Mouse (Mus musculus) c-Kit-positive CD71-positive TER-119-negative erythroid progenitor cells, embryonic 14.5 days (primary cell): ENCODE data around the gene Gnaq.
"Not testable (repeated sequence)": the region's sequence is repeated elsewhere in the genome, so short reads cannot be mapped to it uniquely, and the experiment has no call there.

Source experiments
- DNase-seq: peaks from one replicate; pipeline ENCODE4 v3.0.0-alpha.2; 2013; ENCODE audit warnings: low read depth

Gnaq gene

DNA sequence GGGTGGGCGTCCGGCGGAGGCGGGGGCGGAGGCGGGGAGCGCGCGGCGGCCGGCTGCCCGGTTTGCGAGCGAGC, at the start of gene Gnaq:
Gnaq (plus strand) TSS at position 41 of the 74 bp plus-strand sequence.
- no peak for DNase-seq

DNA sequence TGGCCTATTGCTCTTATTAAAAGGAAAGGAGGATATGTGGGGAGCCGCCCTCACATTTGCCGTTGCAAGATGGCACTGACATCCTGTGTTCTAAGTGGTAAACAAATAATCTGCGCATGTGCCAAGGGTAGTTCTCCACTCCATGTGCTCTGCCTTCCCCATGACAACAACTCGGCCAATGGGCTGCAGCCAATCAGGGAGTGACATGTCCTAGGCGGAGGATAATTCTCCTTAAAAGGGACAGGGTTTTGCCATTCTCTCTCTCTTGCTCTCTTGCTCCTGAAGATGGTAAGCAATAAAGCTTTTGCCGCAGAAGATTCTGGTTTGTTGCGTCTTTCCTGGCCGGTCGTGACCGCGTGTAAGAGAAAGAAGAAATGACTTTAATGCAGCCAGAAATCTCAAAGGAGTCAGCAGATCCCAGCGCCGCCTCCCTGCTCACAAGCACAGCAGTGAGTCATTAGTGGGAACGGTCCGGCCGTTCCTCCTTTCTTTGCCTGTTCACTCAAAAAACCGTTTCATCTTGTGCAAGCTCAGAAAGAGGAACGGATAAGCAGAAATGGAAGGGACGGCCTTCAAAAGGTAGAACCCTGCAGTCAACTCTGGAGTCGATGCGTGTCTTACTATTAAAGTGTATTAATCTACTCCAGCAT, 48.5 kb upstream of the Gnaq start:
- not testable (repeated sequence) for DNase-seq

GRCm38 (mm10) chr19:16085248-16085647, 47.4 kb upstream of the Gnaq start:
- DNase-seq, result no peak

GRCm38 (mm10) chr19:16086154-16086553, 46.5 kb upstream of the Gnaq start:
- no peak for DNase-seq

DNA sequence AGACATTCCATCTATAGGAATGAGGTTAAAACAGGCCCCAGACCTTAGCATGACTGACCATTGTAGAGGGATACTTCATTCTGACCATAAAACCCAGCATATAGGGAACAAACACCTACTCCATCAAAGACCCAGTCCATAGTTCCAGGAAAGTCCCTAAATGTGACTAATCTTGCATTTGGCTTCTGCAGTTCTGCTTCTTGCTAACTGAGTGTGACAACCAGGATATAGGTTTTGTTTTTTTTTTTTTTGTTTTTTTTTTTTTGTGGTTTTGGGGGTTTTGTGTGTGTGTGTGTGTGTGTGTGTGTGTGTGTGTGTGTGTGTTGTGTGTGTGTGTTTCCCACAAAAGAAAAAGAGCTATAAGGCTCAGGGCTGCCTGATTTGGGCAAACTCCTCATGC, 46.0 kb upstream of the Gnaq start:
- no peak for DNase-seq

- no peak for DNase-seq
Measured at GRCm38 (mm10) chr19:16087391-16087790, 45.2 kb upstream of the Gnaq start.

- no peak for DNase-seq
Measured at GRCm38 (mm10) chr19:16093616-16094015, 39.0 kb upstream of the Gnaq start.

DNA sequence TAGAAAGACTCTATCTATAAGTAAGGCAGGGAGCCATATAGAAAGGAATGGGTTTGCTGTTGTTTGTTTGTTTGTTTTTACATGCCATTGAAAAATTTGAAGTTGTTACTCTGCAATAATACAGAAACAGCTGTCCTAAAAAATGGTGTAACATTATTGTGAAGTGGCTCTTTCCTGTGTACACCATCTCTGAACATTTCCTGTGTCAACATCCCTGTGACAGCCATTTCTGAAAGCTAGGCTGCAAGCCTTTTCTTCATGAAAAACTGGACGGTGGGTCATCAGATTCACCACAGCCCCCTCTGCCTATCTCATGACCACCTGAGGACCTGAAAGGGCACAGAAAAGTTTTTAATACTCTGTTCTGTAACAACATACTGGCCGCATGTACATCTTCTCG, 22.7 kb upstream of the Gnaq start:
- DNase-seq, result no peak

GRCm38 (mm10) chr19:16110670-16111069, 22.0 kb upstream of the Gnaq start:
- DNase-seq, result no peak

- no peak for DNase-seq
Measured at GRCm38 (mm10) chr19:16113295-16113694, 19.3 kb upstream of the Gnaq start.

DNA sequence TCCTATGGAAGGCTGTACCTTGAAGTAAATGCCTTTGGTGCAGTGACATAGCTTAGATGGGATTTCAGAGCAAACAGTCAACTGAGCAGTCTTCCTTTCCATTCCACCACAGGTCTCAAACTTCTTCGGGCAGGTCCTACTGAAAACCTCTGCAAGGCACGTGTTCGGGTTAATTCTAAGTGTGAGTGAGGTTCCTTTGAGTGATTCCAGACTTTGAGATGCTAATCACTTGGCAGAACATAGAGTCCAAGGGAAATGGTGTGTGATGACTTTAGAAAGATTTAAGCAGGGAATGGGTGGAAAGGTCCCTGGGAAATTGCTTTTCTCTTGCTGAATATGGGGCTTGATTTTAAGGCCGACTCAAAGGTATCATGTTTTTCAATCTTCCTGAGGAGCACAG, 14.2 kb upstream of the Gnaq start:
- no peak for DNase-seq

DNA sequence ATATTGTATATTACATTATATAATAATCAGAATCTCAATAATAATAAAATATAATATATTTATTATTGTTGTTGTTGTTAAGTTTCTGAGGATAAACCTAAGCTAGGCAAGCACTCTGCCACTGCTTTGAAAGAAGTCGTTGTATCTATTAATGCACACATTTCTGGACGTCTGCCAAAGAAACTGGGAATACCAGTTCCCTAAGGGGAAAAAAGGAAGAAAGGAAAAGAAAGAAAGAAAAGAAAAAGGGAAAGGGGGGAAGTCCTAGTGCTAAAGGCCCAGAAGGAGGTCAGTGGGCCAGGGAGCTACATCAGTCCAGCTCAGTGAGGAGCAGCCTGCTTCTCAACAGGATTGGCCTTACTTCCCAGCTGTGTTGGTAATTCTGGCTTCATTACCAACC, 11.3 kb upstream of the Gnaq start:
- DNase-seq, result no peak

DNA sequence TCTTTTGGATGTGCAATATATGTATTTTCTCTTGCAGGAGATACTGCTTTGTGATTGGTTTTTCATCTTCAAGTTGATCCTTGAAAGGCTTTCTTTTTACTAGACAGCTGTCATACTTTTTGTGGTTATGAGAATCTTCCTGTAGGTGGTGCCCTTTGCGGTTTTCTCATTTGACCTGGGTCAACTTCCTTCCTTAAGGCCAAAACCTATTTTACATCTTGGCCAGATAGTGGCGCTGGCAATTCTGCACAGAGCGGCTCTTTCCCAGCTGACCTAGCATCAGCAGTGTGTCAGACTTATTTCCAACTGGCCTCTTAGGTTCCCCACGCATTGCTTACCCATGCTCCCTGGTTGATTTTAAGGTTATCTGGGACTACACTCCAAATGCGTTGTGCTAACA, 3.9 kb upstream of the Gnaq start:
- no peak for DNase-seq

- DNase-seq, result no peak
Measured at GRCm38 (mm10) chr19:16129171-16129570, 3.5 kb upstream of the Gnaq start.

DNA sequence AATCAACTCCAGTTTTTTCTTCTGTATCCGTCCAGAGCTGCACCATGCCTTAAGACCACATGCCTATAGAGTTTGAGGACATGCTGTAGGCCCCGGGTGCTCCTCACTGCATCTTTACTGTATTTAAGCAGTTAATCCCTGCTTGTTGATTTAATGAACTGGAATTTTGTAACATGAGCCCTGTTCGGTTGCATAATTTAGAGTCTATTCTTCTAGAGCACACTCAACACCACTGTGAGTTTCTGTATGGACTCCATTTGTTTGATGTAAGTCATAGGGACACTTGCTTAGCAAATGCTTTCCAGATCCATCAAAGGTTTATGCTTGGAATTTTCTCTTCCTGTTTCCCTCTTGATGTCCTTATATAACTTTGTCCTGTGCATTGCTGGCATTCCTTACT, 2.2 kb upstream of the Gnaq start:
- DNase-seq, result no peak

GRCm38 (mm10) chr19:16131831-16132230, 800 bp upstream of the Gnaq start:
- DNase-seq, result no peak

GRCm38 (mm10) chr19:16132340-16132790, 266 bp upstream of the Gnaq start:
- peak; percentile 43 for DNase-seq

DNA sequence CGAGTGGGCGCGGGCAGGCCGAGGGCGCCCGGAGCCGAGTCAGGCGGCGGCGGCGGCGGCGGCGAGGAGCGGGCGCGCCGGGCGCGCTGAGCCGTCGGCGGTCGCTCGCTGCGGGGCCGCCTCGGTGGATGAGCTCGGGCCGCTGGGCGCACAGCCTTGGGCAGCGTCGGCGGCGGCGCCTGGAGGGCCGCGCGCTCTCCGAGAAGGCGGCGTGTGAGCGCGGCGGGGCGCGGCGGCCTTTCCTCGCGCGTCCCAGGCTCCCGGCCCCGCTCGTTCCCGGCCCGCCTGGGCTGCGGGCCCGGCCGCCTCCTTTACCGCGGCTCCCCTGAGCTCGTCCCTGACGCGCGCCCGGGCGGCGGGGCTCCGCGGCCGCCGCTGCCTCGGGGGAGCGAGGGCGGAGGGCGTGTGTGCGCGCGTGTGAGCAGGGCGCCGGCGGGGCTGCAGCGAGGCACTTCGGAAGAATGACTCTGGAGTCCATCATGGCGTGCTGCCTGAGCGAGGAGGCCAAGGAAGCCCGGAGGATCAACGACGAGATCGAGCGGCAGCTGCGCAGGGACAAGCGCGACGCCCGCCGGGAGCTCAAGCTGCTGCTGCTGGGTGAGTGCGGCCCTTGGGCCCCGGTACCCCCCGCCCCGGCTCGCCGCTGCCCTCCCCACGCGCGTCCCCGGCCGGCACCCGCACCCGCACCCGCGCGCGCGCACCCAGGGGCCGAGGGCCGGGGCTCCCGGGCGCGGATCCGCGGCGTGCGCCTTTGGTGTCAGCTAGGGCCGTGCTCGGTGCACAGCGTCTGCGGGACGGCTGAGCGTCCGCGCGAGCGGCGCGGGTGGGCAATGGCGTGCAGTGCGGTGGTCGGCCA, 462 bp downstream of the Gnaq start:
- DNase-seq, result no peak

DNA sequence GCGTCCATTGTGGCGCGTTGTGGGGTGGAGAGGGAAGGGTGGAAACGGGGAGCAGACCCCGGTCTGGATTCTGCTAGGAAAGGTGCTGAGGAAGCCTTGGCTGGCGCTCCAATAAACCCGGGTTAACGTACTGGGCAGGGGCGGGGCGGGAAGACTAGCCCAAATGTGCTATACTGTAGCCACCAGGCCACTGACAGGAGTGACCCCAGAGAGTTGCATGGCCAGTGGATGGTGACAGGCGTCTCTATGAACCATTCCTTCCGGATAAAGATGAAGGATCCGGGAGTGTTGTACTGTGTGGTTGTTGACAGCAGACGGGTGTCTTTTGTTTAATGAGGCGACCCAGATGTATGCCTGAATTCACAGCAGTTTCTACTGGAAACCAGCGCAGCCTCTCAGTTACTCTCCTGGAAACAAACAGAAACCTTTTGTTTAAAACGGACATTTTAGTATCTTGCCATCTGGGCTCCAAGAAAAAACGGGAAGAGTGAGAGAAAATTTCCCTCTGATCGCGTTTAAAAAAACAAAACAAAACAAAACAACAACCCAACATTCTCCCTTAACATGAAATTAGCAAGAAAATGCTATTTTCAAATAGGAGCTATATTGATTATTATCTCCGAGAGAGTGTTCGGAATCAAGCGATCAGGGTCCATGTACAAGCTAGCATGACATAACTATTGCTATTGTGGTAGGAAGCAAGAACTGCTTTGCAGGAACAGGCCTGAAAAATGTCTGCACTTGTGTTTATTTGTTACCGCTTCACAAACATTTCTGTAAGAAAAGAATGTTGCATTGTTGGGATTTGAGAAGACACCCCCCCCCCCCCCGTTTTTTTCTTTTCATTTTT, 1.3 kb downstream of the Gnaq start:
- no peak for DNase-seq

DNA sequence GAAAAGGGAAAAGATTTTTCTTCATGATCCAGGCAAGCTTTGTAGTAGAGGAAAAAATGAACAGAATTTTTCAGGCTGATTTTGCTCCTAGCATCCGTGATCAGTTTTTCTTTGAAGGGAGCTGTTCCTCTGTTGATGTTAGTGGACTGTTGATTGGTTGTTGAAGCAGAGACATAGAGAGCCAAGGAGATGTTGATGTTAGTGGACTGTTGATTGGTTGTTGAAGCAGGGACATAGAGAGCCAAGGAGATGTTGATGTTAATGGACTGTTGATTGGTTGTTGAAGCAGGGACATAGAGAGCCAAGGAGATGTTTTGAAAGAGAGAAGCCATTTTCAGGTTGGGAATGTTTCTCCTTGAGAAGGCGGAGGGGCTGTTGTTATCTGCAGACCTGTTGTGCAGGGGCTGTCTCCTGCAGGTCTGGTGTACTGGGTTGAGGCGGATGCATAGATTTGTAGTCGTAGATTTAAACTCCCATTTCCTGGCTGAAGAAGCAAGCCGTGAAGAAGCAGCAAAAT, 5.5 kb downstream of the Gnaq start:
- DNase-seq, result no peak

DNA sequence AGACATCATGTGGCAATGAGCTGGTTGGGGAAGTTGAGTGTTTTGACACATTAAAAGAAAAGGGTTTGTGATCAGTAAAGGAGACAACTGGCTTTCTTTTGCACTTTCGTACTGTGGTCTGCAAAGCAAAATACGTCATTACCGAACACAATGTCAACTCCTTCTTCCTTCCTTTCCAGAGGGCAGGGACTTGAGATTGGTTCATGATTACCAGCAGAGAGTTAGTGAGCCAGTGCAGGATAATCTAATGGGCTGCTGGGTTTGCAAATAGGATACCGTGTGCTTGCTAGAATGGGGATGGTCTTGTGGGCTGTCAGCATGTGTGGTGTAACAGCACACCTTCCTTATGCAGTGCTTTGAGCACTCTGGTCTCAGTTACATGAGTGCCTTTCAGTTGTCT, 8.1 kb downstream of the Gnaq start:
- DNase-seq, result no peak

- no peak for DNase-seq
Measured at GRCm38 (mm10) chr19:16141857-16142256, 9.2 kb downstream of the Gnaq start.

DNA sequence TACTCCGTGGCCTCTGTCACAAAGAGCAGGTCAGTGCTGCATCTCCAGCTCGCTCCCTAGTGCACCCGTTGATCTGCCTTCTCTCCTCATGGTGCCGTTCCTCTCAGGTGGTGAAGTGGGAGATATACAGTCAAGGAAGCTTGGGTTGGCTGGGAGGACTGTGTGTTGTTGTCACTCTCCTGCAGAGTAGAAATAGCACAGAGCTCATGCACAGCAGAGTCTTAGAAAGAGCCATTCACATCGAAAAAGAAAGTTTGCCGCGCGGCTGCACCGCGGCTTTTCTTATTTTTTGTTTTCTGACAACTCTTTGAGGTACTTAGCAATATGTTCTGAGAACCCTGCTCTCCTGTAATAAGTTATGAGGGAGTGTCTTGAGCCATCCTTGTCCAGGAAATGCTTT, 10.4 kb downstream of the Gnaq start:
- DNase-seq, result no peak
